Mouse (Mus musculus) kidney, postnatal 10 days (tissue): ENCODE data around the gene Trip6.

Experiments
- DNase-seq: peaks from one replicate; pipeline ENCODE4 v3.0.0; 2021; ENCODE audit warnings: mixed read lengths

Trip6 gene

GRCm38 (mm10) chr5:137338256-137338655, 24.1 kb upstream of the Trip6 start:
- DNase-seq = peak; percentile 96

- peak; percentile 48 for DNase-seq
Observed at GRCm38 (mm10) chr5:137337190-137337589, 23.0 kb upstream of the Trip6 start.

- no peak for DNase-seq
Observed at GRCm38 (mm10) chr5:137335066-137335465, 20.9 kb upstream of the Trip6 start.

- no peak for DNase-seq
Observed at GRCm38 (mm10) chr5:137334317-137334716, 20.1 kb upstream of the Trip6 start.

GRCm38 (mm10) chr5:137333512-137334174, 19.4 kb upstream of the Trip6 start, which contains the start of gene Slc12a9:
Gene Slc12a9 (minus strand): TSS chr5:137333597.
- peak; percentile 98 for DNase-seq

- DNase-seq = no peak
Observed at GRCm38 (mm10) chr5:137332857-137333511, 18.8 kb upstream of the Trip6 start.

GRCm38 (mm10) chr5:137330910-137331309, 16.7 kb upstream of the Trip6 start:
- no peak for DNase-seq

- DNase-seq = no peak
Observed at GRCm38 (mm10) chr5:137320996-137321395, 6.8 kb upstream of the Trip6 start.

GRCm38 (mm10) chr5:137318570-137318969, 4.4 kb upstream of the Trip6 start:
- no peak for DNase-seq

GRCm38 (mm10) chr5:137317361-137317760, 3.2 kb upstream of the Trip6 start:
- no peak for DNase-seq

GRCm38 (mm10) chr5:137315084-137315903, 1.1 kb upstream of the Trip6 start:
- peak; percentile 68 for DNase-seq

GRCm38 (mm10) chr5:137313466-137314192, 575 bp downstream of the Trip6 start:
- DNase-seq = no peak

- DNase-seq = no peak
Observed at GRCm38 (mm10) chr5:137308356-137308755, 5.8 kb downstream of the Trip6 start.

- peak; percentile 95 for DNase-seq
Observed at GRCm38 (mm10) chr5:137307071-137307912, 6.9 kb downstream of the Trip6 start, which contains the start of gene Srrt. Gene Srrt (minus strand): TSS chr5:137307674.

GRCm38 (mm10) chr5:137306439-137307005, 7.7 kb downstream of the Trip6 start:
- DNase-seq = no peak

GRCm38 (mm10) chr5:137305822-137306221, 8.4 kb downstream of the Trip6 start:
- DNase-seq = no peak

GRCm38 (mm10) chr5:137304816-137305215, 9.4 kb downstream of the Trip6 start:
- no peak for DNase-seq

- DNase-seq = no peak
Observed at GRCm38 (mm10) chr5:137304165-137304564, 10.0 kb downstream of the Trip6 start.

GRCm38 (mm10) chr5:137303609-137304008, 10.6 kb downstream of the Trip6 start:
- no peak for DNase-seq

GRCm38 (mm10) chr5:137301253-137301652, 13.0 kb downstream of the Trip6 start:
- DNase-seq = peak; percentile 64

GRCm38 (mm10) chr5:137299240-137299639, 15.0 kb downstream of the Trip6 start:
- DNase-seq = no peak
